ENCODE assay signal across 13 mouse cellular contexts in the genomic region with DNA sequence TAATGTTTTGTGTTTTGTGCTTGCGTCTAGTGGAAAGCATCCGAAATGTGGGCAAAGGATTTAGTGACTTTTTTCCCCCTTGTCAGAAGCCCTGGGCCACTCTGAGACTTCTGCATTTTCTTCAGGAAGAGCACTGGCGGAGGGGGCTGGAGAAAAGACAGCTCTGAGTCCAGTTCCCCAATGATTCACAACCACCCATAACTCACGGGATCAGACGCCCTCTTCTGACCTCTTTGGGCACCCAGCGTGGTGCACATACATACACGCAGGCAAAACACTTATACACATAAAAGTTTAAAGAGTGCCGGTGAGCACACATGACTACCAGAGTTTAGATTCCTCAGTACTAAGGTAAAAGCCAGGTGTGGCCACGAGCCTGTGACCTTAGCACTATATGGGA. TPM values are rescaled to one million over a fixed set of nuclear protein-coding genes. Genes with fewer than 3 reads are reported as not detected.
DNase-seq lines count a peak whose midpoint lies in the region; ATAC-seq and TF ChIP-seq lines count a peak whose summit lies in the region.
"Had no signal": no experiment of that assay in that cellular context is flagged by ENCODE, and none has a peak within 500 bp of the region (broad histone marks: within the 10 kb centered on the region; RNA-seq: fewer than 3 reads in every experiment).

No protein-coding gene starts in this region.

- no peak overlapping the region for H3K9ac ChIP-seq in kidney, postnatal 0 days (ENCODE audit: low read depth, low read length)
- H3K9ac ChIP-seq in liver, embryonic 15.5 days = no peak overlapping the region

- DNase-seq in embryo, embryonic 10.5 days (ENCODE audit: low spot score) = peak; percentile 40
- DNase-seq in embryo, embryonic 10 days (ENCODE audit: low spot score) = no peak
- no peak for DNase-seq in kidney, postnatal 0 days (ENCODE audit: low spot score)
- DNase-seq in kidney, postnatal 4 days = no peak
- DNase-seq in adrenal gland, postnatal 14 days = no peak
- no peak for DNase-seq in testis, postnatal 10 days (ENCODE audit: low spot score)
- DNase-seq: heart, postnatal 10 days; kidney, postnatal 36 days had no signal

- 54% methylated on average over 9 of the region's 9 CpGs for WGBS in kidney, postnatal 0 days
- 28% methylated on average over 9 of the region's 9 CpGs for WGBS in liver, embryonic 15.5 days (ENCODE audit: insufficient replicate concordance)

- no peak for ATAC-seq in kidney, postnatal 0 days (replicated peaks; ENCODE audit: low FRiP score, low read depth)
- ATAC-seq in liver, embryonic 15.5 days (ENCODE audit: insufficient read depth) = no peak

- no peak overlapping the region for H3K4me3 ChIP-seq in kidney, postnatal 0 days (replicated peaks; ENCODE audit: low read depth, low read length)
- no peak overlapping the region for H3K4me3 ChIP-seq in bone marrow macrophage, adult 2 months (ENCODE audit: insufficient read depth, low read length)
- no peak overlapping the region for H3K4me3 ChIP-seq in liver, embryonic 15.5 days (replicated peaks)

- TF ChIP-seq CTCF in kidney, postnatal 0 days (IDR thresholded peaks at IDR 0.05; ENCODE audit: low read depth) = peak; percentile 23; the same call in 1 of the 2 replicates
- peak; percentile 61 for TF ChIP-seq CTCF in bone marrow macrophage, adult 2 months (IDR thresholded peaks at IDR 0.05; ENCODE audit: low read depth, low read length)

- H3K4me2 ChIP-seq in kidney, postnatal 0 days (ENCODE audit: low read length) = no peak overlapping the region
- H3K4me2 ChIP-seq in liver, embryonic 15.5 days = peak overlapping the region; percentile 96

- H3K4me1 ChIP-seq in kidney, postnatal 0 days (replicated peaks; ENCODE audit: insufficient read depth, low read length) = peaks cover 11% of the 10 kb centered on the region
- peaks cover 14% of the 10 kb centered on the region for H3K4me1 ChIP-seq in bone marrow macrophage, adult 2 months (ENCODE audit: control insufficient read depth, insufficient read depth, low read length)
- H3K4me1 ChIP-seq in liver, embryonic 15.5 days (replicated peaks) = peaks cover 59% of the 10 kb centered on the region

- no peak for TF ChIP-seq POLR2A in bone marrow macrophage, adult 2 months (IDR thresholded peaks at IDR 0.05; ENCODE audit: borderline replicate concordance, low read depth, low read length)

- H3K36me3 ChIP-seq in kidney, postnatal 0 days (ENCODE audit: insufficient read depth, low read length) = no peaks in the 10 kb centered on the region
- no peaks in the 10 kb centered on the region; the same call in 1 of the 2 replicates for H3K36me3 ChIP-seq in liver, embryonic 15.5 days (replicated peaks)
- H3K36me3 ChIP-seq: midbrain, embryonic 12.5 days; stomach, embryonic 15.5 days had no signal

- no peaks in the 10 kb centered on the region for H3K9me3 ChIP-seq in kidney, postnatal 0 days (replicated peaks; ENCODE audit: low read length)
- 0 out of 2 replicates have a peak, but pooled peaks cover 4% of the 10 kb centered on the region for H3K9me3 ChIP-seq in liver, embryonic 15.5 days (replicated peaks)
- H3K9me3 ChIP-seq: limb, embryonic 10.5 days; stomach, embryonic 15.5 days had no signal

- H3K27me3 ChIP-seq in kidney, postnatal 0 days (ENCODE audit: insufficient read depth, low read length) = no peaks in the 10 kb centered on the region
- peaks cover 69% of the 10 kb centered on the region for H3K27me3 ChIP-seq in liver, embryonic 15.5 days
- H3K27me3 ChIP-seq: stomach, embryonic 15.5 days had no signal

- no peak overlapping the region for H3K27ac ChIP-seq in kidney, postnatal 0 days
- H3K27ac ChIP-seq in bone marrow macrophage, adult 2 months (ENCODE audit: insufficient read depth, low read depth, low read length) = no peak overlapping the region
- H3K27ac ChIP-seq in liver, embryonic 15.5 days (replicated peaks) = no peak overlapping the region

RNA-seq across cellular contexts. Expression of a gene that starts 1.3 kb away (rescaled TPM):
- polyA plus RNA-seq in kidney, postnatal 0 days (2015; fragmentation: Nextera tagmentation; extraction: Ambion mirVana) = 4.1 TPM in 2 replicates
- polyA plus RNA-seq in bone marrow macrophage, adult 2 months (2012; ENCODE audit: insufficient read depth, insufficient read length, missing spikeins) = 10.1 and 12.7 TPM in 2 replicates
- 0.50 and 0.63 TPM in 2 replicates for polyA plus RNA-seq in liver, embryonic 15.5 days (2015; fragmentation: Nextera tagmentation; extraction: Ambion mirVana)
- total RNA-seq in adrenal gland, postnatal 14 days (2021) = 107 and 136 TPM in 2 replicates
